Mouse (Mus musculus) olfactory bulb, adult 2 months (tissue): ENCODE results near the gene Aatk.

Experiments
- CTCF ChIP-seq: fragments of 200-500 bp; IDR thresholded peaks from 2 replicates; pipeline ENCODE4 v1.5.1; 2012; ENCODE audit warnings: low read depth, mild to moderate bottlenecking, low read length, moderate library complexity; ENCODE audit not compliant: insufficient read depth
- POLR2A ChIP-seq: fragments of 200-500 bp; IDR thresholded peaks from 2 replicates; pipeline ENCODE4 v1.6.1; 2012; ENCODE audit warnings: mild to moderate bottlenecking, low read depth, low read length, moderate library complexity; ENCODE audit not compliant: insufficient read depth

GRCm38 (mm10) chr11:119978701-119979100, 68.3 kb downstream of the Aatk start:
- TF ChIP-seq CTCF (no peak), POLR2A (no peak)
